Mouse (Mus musculus): ENCODE measurements at regions not wholly inside any gene's neighbourhood (a gene's known extent, or its start where the extent isn't known, plus 50 kb on each side); places are given as distances from the start of the nearest gene placed in this dataset.

DNA sequence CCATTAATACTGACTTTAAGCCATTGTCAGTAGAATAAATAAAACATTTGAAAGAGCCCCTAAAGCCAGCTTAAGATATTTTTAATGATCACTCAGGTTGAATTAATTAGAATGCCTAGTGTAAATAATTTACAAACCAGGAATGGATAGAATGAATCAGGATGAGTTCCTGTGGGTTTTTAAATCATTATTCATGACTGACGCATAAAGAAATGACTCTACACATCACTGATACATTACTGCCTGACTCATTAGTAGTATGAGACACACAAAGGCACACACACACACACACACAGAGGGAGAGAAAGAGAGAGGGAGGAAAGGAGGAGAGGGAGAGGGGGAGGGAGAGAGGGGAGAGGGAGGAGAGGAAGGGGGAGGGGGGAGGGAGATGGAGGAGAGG, 612.0 kb downstream of the Ipmk start:
- no peak for DNase-seq

DNA sequence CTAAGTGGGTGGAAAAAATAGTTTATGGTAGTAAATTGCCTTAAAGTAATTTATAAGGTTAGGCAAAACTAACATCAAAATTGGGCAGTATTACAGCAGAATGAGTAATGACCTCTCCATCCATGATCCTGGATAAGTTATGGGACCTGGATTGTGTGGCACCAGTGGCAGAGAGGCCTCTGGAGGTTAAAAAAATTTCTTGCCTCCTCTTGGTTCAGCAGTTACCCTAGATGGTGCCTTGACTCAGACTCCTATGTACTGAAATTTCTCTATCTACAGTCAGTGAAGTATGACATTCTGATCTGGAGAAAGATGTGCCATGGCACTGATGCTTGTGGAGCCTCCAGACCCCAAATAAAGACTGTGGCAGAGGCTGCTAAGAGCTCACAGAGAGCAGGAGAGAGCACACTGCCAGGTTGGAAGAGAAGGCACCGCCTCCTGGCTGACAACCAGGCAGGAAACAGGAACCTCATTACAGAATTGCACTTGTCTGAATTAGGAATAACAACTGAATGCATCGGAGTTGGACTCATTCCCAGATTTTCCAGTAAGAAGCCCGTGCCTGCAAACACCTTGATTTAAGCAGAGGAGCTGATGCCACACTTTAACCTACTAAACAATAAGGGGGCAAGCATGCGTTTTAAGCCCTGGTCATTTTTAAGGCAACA, 613.0 kb downstream of the Ipmk start:
- DNase-seq, result peak; percentile 4

DNA sequence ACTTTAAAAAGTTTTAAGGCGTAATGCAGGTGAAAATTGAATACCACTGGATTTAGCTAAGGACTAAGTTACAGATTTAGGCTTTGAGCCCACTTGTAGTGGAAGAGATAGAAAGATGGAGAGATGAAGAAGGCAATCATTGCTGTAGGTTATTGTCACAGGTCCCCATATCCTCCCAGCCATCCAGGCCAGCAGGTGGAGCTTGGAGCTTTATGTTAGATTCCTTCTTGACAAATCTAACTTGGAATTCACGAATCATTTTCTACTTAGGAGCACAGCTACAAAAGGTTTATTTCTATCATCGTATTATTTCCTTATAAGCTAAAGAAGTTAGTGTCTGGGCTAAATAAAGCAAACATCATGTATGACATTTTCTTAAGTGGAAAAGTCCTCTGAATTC, 630.5 kb downstream of the Ipmk start:
- DNase-seq, result peak; percentile 44

DNA sequence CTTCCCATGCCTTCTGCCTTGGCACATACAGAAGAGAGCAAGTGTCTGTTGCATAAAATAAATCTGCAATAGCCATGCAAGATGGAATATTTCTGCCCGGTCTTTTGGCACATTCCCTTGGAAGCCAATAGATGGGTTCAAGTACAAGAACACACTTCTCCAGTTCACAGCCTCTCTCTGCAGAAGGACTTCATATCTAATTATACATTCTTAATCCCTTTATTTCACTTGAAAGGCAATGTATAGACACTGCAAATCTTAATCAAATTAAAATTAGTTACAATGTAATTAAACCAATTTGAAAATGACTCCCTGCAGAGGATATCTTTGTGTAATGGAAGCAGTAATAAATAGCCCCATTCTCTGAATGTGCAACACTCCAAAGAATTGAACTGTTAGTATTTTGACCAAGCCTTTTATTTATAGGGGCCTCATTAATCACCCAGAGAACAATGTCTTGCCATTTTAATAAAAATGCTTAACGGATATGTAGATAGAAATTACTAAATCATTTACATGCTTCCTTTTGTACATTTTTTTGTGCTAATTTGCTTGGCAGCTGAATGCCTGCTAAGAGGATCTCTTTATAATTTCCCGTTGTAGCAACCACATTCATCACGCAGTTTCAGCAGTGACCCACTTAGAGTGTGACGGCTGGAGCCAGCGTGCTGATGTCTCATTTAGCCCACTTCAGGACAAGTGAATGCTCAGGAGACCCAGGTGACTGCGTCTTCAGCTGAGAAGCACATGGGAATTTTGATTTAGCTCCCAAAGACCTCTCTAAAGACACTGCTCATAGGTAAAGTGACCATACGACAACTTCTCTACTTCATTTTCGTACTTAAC, 651.5 kb upstream of the Zwint start:
- DNase-seq, result peak; percentile 8

Measured in right cerebral cortex, postnatal 4 days (tissue).